Mouse (Mus musculus): Measurements from ENCODE around the gene Sh2d6.

DNA sequence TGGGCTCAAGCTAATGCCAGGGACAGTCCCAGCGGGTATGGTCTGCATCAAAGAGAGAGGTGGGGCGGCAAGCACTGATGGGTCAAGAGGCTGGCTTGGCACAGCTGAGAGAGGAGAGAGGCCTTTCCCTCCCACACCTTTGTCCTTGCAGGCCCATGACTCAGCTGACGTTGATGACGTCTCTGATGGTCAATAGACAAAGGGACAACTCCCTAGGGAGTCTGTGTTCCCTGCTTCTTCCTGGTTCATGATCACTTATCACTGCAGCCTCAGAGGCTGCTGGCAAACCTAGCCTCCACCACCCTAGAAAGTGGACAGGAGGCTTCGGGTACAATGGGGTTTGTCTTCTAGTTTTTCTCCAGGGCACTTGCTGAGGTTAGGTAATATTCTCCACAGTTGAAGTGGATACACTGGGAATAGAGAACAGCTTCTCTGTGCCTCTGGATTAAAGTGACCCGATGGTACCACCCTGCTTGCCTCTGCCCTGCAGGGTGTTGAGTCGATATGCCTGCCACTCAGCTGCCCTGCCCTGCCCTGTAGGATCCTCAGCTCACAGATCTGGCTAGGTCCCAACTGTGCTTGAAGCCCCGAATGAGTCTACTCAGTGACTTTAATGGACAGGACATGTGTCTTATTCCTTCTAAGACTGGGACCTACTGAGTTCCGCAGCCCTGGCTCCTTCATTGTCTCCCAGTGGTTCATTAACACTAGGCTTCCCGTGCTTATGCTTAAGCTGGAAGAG lies 7.1 kb upstream of the Sh2d6 start:
- TF ChIP-seq POLR2A (IDR thresholded peaks at IDR 0.05; ENCODE audit: low read depth, low read length) (no peak), CTCF (IDR thresholded peaks at IDR 0.05; ENCODE audit: borderline replicate concordance, insufficient read depth, low read length) (no peak)

Data from embryonic fibroblast, embryonic 13.5 days (primary cell).